Mouse (Mus musculus) retina, postnatal 7 days (tissue): ENCODE measurements around the gene Osbpl2.

Experiments used
- DNase-seq: peaks from one replicate; pipeline ENCODE4 v3.0.0-alpha.2; 2012; ENCODE audit warnings: low read depth, low spot score

Osbpl2 gene

GRCm38 (mm10) chr2:180201303-180201702 is 82.2 kb downstream of the Osbpl2 start:
- no peak for DNase-seq

GRCm38 (mm10) chr2:180202263-180202662 is 83.2 kb downstream of the Osbpl2 start:
- no peak for DNase-seq

GRCm38 (mm10) chr2:180202805-180203204 is 83.7 kb downstream of the Osbpl2 start:
- DNase-seq = no peak

GRCm38 (mm10) chr2:180204501-180204900 is 85.4 kb downstream of the Osbpl2 start:
- DNase-seq = no peak

- DNase-seq = no peak
Measured at GRCm38 (mm10) chr2:180205083-180205955, 86.2 kb downstream of the Osbpl2 start.

GRCm38 (mm10) chr2:180205956-180206280 is 86.8 kb downstream of the Osbpl2 start:
- no peak for DNase-seq

GRCm38 (mm10) chr2:180207840-180208239 is 88.7 kb downstream of the Osbpl2 start:
- DNase-seq = no peak

- DNase-seq = no peak
Measured at GRCm38 (mm10) chr2:180208976-180209375, 89.9 kb downstream of the Osbpl2 start.

GRCm38 (mm10) chr2:180212255-180212654 is 93.1 kb downstream of the Osbpl2 start:
- no peak for DNase-seq
